Mouse (Mus musculus) c-Kit-positive CD71-negative TER-119-negative erythroid progenitor cells, embryonic 14.5 days (primary cell): Measurements from ENCODE around the gene Tmem186.

Source experiments
- DNase-seq: peaks from one replicate; pipeline ENCODE4 v3.0.0-alpha.2; 2013; ENCODE audit warnings: low read depth

Gene Tmem186

GRCm38 (mm10) chr16:8612214-8613005 lies 25.1 kb downstream of the Tmem186 start:
- DNase-seq, result no peak

GRCm38 (mm10) chr16:8610397-8610796 lies 27.1 kb downstream of the Tmem186 start:
- no peak for DNase-seq

- DNase-seq, result no peak
These were observed 33.7 kb downstream of the Tmem186 start for GRCm38 (mm10) chr16:8603789-8604188.

GRCm38 (mm10) chr16:8597516-8597915 lies 40.0 kb downstream of the Tmem186 start:
- DNase-seq, result no peak

- DNase-seq, result no peak
These were observed 41.2 kb downstream of the Tmem186 start for GRCm38 (mm10) chr16:8596336-8596735.

DNA sequence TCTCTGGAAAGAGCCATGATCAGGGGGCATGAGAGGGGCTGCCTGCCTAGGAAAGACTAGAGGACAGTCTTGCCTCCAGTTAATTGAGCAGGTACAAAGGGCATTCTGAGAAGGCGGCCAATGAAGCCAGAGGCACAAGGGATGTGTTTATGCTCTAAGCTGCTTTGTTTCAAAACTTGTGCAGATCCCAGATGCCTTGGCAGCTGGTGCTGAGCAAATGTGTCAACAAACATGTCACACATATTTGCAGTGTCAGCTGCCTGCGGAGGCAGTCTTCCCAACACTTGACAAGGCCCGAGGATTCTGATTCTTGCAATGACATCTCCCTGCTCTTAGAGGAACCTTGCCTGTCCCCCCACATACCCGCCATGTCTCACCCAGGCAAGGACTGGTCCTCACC lies 42.1 kb downstream of the Tmem186 start:
- no peak for DNase-seq

DNA sequence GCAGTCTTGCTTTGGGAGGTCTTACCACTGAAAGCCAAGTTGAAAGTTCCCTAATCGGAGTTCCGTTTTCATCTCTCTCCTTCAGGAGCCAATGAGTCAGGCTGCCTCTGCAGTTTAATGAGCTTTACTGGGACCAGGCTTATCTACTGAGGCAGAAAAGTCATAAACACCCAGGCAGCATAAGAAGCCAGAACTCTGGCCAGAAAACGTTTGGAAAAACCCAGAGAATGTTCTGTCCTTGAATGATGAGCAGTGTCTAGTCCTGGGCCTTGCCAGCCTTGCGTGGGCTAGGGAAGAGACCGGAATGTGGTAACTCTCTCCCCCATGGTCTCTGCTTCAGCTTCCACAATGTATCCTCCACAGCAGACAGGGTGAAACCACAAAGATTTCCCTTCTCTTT lies 52.5 kb downstream of the Tmem186 start:
- DNase-seq, result no peak

DNA sequence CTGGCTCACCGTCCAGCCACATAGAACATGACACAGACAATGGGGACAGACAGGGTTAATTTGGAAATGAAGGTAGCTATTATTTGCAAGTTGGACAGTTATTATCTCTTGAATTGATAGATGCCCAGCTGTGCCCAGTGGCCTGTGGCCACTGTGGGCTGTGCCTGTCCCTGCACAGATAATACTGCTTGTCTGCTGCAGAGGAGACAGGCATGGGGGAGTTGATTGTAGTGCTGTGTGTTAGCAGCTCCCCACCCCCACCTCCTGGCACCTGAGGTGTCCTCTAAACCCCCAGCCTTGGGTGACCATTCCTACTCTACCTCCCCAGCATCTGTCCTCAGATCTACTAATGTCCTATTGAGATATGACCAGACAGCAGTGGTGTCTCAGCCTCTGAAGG lies 53.3 kb downstream of the Tmem186 start:
- no peak for DNase-seq
